Mouse (Mus musculus) right cerebral cortex, postnatal 4 days (tissue): ENCODE results near the gene Lasp1.

ENCODE experiments used
- DNase-seq: peaks from one replicate; pipeline ENCODE4 v3.0.0-alpha.2; 2022

Gene Lasp1

GRCm38 (mm10) chr11:97797369-97798082 is 1.3 kb upstream of the Lasp1 start:
- no peak for DNase-seq

- DNase-seq: no peak
Observed at GRCm38 (mm10) chr11:97798083-97798435, 741 bp upstream of the Lasp1 start.

GRCm38 (mm10) chr11:97799146-97799993 is 570 bp downstream of the Lasp1 start:
- peak; percentile 89 for DNase-seq

DNA sequence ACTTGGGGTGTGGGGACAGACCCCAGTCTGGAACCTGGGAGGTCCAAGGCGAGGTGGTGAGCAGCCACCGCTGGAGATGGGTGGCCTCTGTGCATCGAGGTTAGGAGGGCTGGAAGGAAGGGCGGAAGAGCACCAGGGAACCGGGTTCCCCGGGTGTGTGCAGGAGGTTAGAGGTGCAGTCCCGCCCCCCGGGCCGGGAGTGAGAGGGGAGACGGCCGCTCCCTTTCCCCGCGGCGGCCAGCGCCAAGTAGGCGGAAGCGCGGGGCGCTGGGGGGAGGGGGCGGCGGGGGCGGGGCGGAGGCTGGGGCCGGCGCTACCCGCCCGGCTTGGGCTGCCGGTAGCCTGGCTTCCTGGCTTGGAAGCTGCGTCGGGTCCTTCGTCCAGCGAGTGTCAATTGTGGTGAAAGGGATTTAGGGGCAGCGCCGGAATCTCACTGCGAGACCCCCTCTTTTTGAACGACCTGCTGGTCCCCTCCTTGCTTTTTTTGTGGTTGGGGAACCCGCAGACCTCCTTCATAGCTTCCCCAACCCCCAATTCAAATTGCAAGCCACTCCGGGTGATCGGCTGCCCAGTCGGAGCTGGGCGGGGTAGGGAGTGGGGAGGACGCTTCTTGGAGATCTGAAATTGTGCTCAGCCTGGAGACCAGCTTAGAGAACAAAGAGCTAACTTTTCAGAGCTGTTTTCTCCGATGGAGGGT is 1.3 kb downstream of the Lasp1 start:
- DNase-seq: peak; percentile 64

- DNase-seq: no peak
Observed at GRCm38 (mm10) chr11:97800691-97801408, 2.0 kb downstream of the Lasp1 start.

DNA sequence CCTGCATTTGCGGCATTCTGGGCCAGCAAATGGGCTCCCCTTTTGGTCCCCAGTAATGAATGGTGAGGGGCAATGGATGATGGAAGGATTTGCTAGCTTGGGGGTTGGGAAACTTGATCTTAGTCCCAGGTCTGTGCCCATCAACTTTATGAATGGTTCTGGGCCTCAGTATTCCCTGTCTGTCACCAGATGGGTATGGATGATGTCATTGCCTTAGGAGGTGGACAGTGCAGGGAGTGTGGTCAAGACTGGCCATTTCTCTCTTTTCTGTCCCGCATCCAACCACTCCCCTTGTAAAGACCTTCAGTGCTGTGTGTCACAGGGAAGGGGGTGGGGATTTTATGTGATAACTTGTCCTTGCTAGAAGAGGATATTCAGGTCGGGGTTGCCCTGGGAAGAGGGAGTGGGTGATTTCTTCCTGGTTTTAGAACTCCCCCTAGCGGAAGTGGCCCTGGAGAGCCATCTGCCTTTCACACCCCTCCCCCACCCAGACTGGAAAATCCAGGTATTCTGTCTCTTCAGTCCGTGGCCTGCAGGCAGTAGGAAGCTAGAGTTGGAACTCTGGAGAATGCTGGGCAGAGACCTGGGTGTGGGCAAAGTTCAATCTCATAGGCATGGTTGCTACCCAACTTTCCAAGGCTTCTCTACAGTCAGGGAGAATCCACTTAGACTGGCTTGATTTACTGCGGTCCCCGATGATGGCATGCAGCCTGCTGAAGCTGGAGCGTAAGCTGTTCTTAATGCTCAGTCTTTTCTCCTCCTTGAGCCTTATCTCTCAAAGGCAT is 2.8 kb downstream of the Lasp1 start:
- no peak for DNase-seq

- no peak for DNase-seq
Observed at GRCm38 (mm10) chr11:97802194-97802470, 3.3 kb downstream of the Lasp1 start.

DNA sequence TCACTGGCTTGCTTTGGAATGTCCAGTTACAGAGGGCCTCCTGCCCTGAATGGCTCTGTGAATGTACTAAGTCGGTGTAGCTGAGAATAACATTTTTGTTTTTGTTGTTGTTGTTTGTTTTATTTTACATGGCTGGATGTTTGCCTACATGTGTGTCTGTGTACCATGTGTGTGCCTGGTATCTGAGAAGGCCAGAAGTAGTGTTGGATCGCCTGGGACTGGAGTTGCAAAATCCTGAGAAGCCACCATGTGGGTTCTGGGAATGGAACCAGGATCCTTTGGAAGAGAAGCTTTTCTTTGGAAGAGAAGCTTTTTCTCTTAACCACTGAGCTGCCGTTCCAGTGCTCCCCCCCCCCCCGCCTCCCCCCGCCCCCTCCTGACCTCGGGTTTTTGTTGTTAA is 3.7 kb downstream of the Lasp1 start:
- no peak for DNase-seq

- DNase-seq: no peak
Observed at GRCm38 (mm10) chr11:97803847-97804246, 5.0 kb downstream of the Lasp1 start.

DNA sequence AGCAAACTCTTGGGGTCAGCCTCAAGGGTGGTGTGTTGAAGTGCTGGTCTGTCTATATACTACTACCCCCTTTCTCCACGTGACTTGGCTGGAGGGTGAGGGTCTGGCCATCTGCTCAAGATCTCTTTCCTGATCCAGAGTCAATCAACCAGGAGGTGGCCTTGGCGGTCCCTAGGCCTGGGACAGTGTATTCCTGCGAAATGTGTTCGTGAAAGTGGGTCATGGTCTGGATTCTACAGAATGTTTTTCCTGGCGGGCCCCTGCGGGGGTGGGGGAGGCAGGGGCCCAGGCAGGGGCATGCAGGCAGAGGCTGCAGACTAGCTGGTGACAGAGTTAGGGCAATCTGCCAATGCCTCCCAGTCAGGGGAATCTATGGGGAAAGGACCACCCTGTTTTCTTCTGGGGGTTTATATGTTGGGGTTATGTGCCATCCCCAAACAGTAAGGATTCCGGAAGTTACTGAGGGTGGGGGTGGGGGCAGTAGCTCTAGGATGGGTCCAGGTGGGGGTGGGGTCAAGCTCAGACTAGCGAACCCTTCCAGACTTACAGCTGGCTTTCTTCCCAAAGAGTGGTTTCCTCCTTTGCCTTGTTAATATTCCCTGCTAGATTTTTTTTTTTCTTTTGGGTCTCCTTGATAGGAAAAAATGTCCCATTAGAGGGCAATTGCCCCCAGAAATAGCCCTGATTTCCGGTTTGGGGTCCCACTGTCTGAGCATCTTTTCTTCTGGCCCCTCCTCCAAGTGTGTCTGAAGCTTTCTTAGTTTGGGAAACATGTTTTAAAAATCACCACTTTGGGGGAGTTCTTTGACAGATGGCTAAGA is 6.3 kb downstream of the Lasp1 start:
- no peak for DNase-seq

DNA sequence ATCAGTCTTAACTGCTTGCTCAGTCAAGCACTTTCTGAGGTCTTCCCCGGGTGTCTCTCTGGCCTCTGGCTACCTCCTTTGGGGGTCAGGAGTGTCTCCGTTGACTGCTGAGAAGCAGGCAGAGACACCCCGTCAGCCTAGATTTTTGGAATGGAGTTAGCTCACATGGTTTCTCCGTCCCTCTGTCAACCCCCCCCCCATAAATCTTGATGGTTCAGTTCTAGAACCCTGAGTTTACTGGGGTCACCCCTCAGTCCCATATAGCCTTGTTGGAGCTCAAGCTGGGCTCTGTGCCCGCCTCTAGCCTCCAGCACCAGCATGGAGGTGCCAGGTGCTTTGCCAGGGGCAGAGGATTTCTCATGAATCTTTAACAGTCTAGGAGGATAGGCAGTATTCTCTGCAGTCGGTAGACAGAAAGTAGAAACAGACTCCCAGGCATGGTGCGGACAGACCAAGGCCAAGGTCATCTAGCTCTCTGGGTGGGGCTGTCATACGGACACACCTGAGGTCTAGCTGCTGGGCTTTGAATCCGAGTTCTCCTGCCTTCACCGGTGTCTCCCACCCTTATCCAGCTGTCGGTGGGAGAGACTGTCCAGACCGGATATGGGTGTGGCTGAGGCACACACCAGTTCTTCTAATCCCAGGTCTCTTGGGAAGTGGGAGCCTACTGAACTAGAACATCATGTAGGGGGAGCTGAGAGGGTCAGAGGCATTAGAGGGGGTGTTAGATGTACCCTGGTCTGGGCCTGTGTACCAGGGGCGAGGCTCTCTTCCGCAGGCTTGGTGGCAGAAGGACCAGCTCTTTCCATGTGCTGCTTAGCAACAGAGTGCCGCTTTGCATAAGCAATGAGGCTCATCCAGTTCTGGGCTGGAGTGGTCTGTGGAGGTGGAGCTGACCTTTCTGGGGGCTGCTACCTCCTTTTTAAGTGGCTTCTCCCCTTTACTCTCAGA is 7.1 kb downstream of the Lasp1 start:
- DNase-seq: no peak

DNA sequence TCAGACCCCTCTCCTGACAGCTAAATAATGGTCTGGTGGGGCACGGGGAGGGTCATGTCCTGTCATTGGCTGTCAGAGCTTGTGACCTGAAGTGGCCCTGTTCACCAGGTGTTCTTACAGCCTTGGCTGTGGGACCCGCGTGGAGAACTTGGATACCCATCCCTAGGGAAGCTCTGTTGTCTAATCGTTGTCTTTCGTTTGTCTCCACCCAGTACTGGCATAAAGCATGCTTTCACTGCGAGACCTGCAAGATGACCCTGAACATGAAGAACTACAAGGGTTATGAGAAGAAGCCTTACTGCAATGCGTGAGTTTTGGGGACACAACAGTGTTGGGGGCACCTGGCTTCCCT is 7.8 kb downstream of the Lasp1 start:
- DNase-seq: no peak

DNA sequence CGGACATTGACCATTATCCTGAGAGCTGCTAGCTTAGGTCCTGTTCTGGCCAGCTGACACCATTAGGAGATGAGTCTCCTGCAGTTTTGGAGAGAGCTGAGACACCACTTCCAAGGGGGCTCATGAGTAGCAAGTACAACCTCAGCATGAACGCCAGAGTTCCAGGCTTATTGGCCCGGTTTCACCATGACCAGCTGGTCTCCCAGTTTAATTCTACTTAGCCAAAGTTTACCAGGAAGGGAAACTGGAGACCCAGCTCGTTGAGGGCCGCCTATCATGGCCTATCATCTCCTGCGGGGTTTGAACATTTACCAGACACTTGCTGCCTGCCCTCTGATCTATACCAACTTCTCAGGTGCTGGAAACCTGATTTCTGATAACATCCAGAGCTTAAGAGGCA is 8.8 kb downstream of the Lasp1 start:
- DNase-seq: no peak

DNA sequence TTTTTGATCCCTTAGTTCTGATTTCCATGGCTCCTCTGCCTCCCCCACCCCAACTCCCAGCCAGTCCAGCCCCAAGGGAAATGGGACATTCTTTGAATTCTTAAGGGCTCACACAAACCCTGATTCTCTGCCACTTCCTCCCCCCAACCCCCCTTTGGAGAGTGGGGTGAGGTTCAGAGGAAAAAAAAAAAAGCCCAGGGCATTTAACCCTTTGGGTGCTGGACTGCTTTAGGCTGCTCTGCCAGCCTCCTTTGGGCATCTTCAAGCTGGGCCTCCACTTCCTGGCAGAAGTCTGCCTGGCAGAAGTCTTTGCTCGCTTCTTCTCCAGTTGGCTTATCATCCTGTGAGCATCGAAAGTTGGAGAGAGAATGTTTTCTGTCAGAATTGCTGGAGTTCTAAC is 9.3 kb downstream of the Lasp1 start:
- DNase-seq: no peak

DNA sequence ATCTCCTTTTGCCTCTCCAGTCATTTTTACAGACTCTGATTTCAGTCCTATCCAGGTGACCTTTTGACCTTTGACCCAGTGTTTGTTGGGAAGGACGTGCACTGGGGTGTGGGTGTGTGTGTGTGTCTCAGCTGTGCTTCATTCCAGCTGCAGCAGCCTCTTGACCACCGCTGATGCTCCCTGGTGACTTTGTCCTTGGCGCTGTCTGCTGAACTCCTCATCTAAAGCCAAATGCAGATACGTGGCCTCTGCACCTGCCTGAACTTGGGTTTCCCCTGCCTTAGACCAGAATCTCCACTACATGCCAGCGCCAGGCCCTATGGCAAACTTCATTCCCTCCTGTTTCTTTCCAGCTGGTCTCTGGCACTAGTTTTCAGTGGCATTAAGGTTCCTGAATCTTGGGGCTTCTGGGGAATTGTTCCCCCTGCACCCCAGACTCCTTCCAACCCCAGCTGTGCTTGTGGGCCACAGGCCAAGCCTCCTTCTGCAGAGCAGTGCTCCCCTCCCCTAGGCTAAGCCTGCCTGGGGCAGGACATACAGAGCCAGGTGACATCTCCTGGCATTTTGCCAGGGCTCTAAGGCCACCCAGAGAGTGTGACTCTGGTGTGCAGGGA is 9.9 kb downstream of the Lasp1 start:
- DNase-seq: no peak

DNA sequence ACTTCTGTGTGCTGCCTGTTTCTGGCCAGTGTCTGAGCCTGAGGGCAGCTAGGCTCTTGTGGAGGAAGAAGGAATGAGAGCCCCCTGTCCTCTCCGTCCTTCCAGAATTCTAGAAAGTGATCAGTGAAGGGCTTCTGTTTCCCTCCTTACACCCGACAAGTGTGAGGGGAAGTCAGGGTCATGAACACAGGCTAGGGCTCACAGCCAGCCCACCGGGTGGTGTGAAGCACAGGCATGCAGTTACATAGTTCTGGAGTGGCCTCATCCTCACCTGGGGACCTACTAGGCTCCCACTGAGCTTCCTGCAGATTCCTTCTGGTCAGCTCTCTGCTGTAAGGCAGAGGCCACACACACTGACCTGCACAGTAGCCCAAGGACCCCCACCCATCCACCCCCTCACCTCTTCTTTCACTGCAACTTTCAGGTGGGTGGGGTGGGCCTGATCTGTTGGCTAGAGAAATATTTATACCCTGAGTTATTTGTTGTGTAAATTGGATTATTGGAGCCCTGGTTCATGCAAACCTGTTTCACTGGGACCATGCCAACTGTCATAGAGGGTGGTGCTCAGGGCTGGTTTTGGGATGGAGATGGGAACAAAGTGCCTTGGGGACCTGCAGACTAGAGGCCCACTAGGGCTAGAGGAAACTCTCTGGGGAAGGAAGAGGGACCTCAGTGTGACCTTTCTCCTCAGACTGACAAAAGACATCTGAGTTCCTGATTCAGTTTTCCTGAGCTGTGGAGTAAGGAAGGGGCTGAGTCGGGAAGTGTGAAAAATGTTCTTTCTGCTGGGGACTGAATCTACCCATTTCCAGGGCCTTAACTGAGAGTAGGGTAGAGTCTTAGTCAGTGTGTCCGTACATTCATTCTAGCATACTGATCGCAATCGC is 10.7 kb downstream of the Lasp1 start:
- no peak for DNase-seq

GRCm38 (mm10) chr11:97810356-97810755 is 11.6 kb downstream of the Lasp1 start:
- no peak for DNase-seq

DNA sequence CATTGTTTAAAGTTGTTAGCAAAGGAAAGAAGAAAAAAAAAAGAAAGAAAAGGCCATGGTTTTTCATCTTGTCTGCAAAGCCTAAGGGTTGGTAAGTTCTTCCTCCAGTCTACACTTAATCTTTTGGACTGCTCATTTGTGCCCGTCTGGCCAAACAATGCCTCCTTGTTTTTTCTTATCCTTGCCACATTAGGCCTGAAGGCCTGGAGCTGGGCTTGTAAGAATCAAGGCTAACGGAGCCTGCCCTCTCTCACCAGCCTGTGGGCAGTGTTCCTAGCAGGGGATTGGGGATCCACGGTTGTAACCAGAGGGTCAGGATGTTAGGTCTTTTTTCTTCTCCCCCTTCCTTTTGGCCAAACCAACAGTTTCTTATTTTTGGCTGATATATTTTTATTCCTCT is 12.2 kb downstream of the Lasp1 start:
- no peak for DNase-seq
